Mouse (Mus musculus) limb, embryonic 15.5 days (tissue): Measurements from ENCODE around the gene Lemd2. TPM values are rescaled to one million over a fixed set of nuclear protein-coding genes. Genes with fewer than 3 reads are reported as not detected.
A peak's percentile ranks its signal among the peaks of the same experiment; 100 is the strongest.

Experiments used
- ATAC-seq: fragments of 200-750 bp; cut with Nextera tagmentation; 2 replicates; pipeline ENCODE4 v1.8.0; 2017; ENCODE audit warnings: low read depth, moderate TSS enrichment; ENCODE audit not compliant: insufficient number of reproducible peaks, low FRiP score, low TSS enrichment
- H3K27ac ChIP-seq: fragments of 300-500 bp; sonication (generic); 2 replicates; pipeline ENCODE4 v1.5.1; 2015; ENCODE audit warnings: moderate library complexity, mild to moderate bottlenecking, inconsistent platforms
- H3K27me3 ChIP-seq: fragments of 300-500 bp; sonication (generic); 2 replicates; pipeline ENCODE4 v1.6.1; 2015; ENCODE audit warnings: inconsistent platforms
- H3K36me3 ChIP-seq: fragments of 300-500 bp; sonication (generic); 2 replicates; pipeline ENCODE4 v1.6.1; 2015; ENCODE audit warnings: inconsistent platforms
- H3K4me1 ChIP-seq: fragments of 300-500 bp; sonication (generic); 2 replicates; pipeline ENCODE4 v1.6.1; 2015; ENCODE audit warnings: inconsistent platforms
- H3K4me2 ChIP-seq: fragments of 300-500 bp; sonication (generic); 2 replicates; pipeline ENCODE4 v1.6.1; 2015; ENCODE audit warnings: mild to moderate bottlenecking, inconsistent platforms
- H3K4me3 ChIP-seq: fragments of 300-500 bp; sonication (generic); 2 replicates; pipeline ENCODE4 v1.5.1; 2015; ENCODE audit warnings: mild to moderate bottlenecking, inconsistent platforms
- H3K9ac ChIP-seq: fragments of 300-500 bp; sonication (generic); 2 replicates; pipeline ENCODE4 v1.6.1; 2015; ENCODE audit warnings: inconsistent platforms
- H3K9me3 ChIP-seq: fragments of 300-500 bp; sonication (generic); 2 replicates; pipeline ENCODE4 v1.6.1; 2016; ENCODE audit warnings: inconsistent platforms
- WGBS: fragments of 180-500 bp; shearing (Covaris S2); methylation state at CpG from one replicate; pipeline ENCODE4 v1.1.7; 2015; 5-methylcytosine and 5-hydroxymethylcytosine counted together
- polyA plus RNA-seq: library from polyadenylated mRNA; unstranded; fragments of >200 nt; fragmentation: Nextera tagmentation; extraction: Ambion mirVana; gene quantifications from 2 replicates; pipeline ENCODE4 v1.2.1, GENCODE M21; 2015

The Lemd2 gene
- polyA plus RNA-seq, result 9.7 and 15.3 TPM in 2 replicates

DNA sequence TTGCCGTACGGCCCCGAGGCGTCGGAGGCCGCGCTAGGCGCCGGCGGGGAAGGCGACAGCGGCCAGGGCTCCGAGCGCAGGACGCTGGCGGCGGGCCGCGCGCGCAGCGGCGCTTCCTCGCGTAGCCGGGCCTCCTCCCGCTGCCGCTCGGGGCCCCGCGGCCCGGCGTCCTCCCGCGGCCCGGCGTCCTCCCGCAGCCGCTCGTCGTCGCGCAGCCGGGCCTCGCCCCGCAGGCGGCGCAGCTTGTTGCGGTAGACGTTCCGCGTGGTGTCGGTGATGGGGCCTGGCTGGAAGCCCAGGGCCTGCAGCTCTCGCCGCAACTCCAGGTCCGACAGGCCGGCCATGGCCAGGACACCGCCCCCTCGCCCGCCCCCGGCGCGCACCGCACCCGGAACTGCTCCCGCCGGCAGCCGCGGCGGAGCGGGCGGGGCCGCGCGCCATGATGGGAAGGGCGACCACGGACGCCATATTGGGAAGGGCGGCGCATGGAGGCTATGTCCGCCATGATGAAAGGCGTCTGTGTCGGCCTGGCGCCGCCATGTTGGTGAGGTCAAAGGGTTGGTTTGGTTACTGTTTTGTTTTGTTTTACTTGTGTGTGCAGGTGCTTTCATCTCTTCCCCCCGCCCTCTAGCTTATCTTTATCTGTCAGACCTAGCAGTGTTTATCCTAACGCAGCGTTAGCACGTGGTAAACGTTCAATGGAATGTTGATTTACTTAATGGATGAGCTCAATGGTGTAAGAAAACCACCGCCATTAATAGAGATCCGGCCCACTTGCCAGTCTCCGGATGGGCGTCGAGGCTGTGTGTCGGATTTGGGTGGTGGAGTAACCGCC is at the start of gene Lemd2:
Gene Lemd2 (minus strand): TSS at position 395 of the 835 bp plus-strand sequence.
- Histone ChIP-seq H3K4me2 (peak within 1 kb of the TSS; percentile 84), H3K36me3 (peaks cover 24% of the 10 kb centered on the region), H3K27ac (peak within 1 kb of the TSS; percentile 95), H3K9ac (peak within 1 kb of the TSS; percentile 99), H3K27me3 (no peaks in the 10 kb centered on the region), H3K4me1 (peaks cover 45% of the 10 kb centered on the region), H3K9me3 (no peaks in the 10 kb centered on the region), H3K4me3 (peak within 1 kb of the TSS; percentile 90)
- ATAC-seq, result peak; percentile 90
- WGBS, result 6% methylated on average over 65 of the region's 97 CpGs

DNA sequence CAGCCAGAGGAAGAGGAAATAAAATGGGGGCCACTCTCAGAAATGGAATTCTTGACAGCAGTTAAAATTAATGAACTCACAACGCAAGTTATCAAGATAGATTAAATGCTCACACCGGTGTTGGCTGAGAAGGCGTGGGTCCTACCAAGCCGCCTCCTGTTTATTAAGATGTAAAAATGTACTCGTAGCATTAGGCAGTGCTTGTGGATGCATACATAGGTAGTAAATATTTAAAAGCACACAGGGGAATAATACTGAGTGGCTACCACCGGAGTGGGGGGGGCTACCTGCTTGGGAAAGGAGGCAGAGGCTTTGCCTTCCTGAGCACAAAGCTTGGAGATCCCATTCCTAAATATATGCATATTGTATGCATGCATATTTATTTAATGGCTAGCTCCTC is 46.9 kb upstream of the Lemd2 start:
- Histone ChIP-seq H3K9ac (no peak overlapping the region), H3K4me2 (no peak overlapping the region), H3K27me3 (peaks cover 6% of the 10 kb centered on the region), H3K9me3 (no peaks in the 10 kb centered on the region), H3K4me3 (no peak overlapping the region), H3K27ac (no peak overlapping the region), H3K36me3 (no peaks in the 10 kb centered on the region), H3K4me1 (peaks cover 7% of the 10 kb centered on the region; the same call in 1 of the 2 replicates)
- WGBS, result 30% methylated on average over 6 of the region's 6 CpGs
- ATAC-seq, result no peak

DNA sequence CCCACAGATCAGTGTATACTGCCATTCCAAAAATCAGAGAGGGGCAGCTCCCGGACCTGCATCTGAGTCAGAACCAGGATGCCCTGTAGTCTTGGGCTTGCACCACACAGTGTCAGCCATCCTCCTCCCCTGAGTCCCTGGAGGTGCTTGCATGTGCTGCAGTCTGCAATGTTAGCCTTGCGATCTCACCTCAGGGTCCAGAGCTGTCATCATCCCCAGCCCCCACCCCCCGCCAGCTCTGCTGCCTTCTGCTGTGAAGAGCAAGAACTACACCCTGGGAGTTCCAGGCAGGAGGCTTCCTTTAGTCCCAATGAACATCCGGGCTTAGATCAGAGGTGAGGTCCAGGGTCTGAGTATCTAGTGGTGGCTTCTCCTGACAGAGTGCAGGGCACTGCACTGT is 46.2 kb upstream of the Lemd2 start:
- Histone ChIP-seq H3K27ac (no peak overlapping the region), H3K4me2 (no peak overlapping the region), H3K9ac (no peak overlapping the region), H3K9me3 (no peaks in the 10 kb centered on the region), H3K4me1 (peaks cover 7% of the 10 kb centered on the region; the same call in 1 of the 2 replicates), H3K27me3 (peaks cover 3% of the 10 kb centered on the region; the same call in 1 of the 2 replicates), H3K4me3 (no peak overlapping the region), H3K36me3 (no peaks in the 10 kb centered on the region)
- no peak for ATAC-seq
- 22% methylated on average over 4 of the region's 4 CpGs for WGBS

DNA sequence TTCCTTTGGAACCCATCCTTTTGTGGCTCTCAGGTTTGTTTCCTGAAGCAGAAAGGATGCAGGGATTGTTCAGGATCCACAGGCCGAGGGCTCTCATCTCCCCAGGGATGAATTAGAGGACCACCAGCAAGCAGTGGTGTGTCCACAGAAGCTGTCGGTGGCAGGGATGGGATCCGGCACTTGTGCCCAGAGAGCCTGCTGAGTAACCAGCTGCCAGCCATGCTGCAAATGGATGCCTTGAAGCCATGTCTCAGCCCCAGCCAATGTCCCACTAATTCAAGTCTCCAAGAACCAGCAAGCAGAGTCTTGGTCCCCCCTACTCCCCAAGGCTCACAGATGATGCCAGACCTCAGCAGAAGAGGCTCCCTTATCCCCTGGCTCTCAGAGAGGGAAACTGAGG is 44.8 kb upstream of the Lemd2 start:
- no peaks in the 10 kb centered on the region for H3K36me3 ChIP-seq
- ATAC-seq, result no peak
- H3K4me1 ChIP-seq, result peaks cover 7% of the 10 kb centered on the region; the same call in 1 of the 2 replicates
- no peaks in the 10 kb centered on the region for H3K9me3 ChIP-seq
- no peak overlapping the region for H3K4me2 ChIP-seq
- no peak overlapping the region for H3K27ac ChIP-seq
- no peak overlapping the region for H3K9ac ChIP-seq
- no peak overlapping the region for H3K4me3 ChIP-seq
- H3K27me3 ChIP-seq, result peaks cover 3% of the 10 kb centered on the region; the same call in 1 of the 2 replicates
- WGBS, result 76% methylated on average over 3 of the region's 3 CpGs

DNA sequence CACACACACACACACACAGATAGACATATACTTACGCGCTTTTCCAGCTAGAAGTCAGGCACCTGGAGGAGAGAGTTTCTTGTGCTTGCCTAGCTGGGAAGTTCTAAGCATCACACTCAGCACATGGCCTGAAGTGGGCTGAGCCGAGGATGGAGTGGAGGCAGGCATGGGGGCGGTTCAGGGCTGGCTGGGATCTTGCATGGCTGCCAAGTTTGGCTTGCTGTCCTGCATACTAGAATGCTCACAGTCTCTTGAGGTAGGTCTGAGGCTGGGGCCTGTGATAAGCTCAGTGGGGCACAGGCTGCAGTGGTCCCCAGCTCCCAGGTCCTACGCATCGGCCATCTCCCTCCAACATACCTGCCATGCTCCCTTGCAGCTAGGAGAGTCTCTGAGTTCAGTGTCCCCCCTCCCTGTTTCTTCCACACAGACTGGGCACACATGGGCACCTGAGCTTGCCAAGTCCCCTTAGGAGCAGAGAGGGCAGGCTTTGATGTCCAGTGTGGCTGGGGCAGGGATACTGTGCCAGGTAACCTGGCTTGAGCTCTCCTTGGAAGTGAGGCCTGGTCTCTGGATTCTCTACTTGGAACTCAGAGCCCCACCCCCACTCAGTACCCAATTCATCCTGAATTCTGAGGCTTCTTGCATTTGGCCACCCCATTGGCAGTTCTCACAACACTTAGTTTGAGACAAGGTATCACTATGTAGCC is 43.6 kb upstream of the Lemd2 start:
- H3K36me3 ChIP-seq, result no peaks in the 10 kb centered on the region
- peaks cover 3% of the 10 kb centered on the region; the same call in 1 of the 2 replicates for H3K27me3 ChIP-seq
- no peak for ATAC-seq
- H3K4me1 ChIP-seq, result peaks cover 7% of the 10 kb centered on the region; the same call in 1 of the 2 replicates
- no peaks in the 10 kb centered on the region for H3K9me3 ChIP-seq
- 84% methylated on average over 6 of the region's 6 CpGs for WGBS
- H3K4me2 ChIP-seq, result no peak overlapping the region
- H3K27ac ChIP-seq, result no peak overlapping the region
- no peak overlapping the region for H3K9ac ChIP-seq
- H3K4me3 ChIP-seq, result no peak overlapping the region

DNA sequence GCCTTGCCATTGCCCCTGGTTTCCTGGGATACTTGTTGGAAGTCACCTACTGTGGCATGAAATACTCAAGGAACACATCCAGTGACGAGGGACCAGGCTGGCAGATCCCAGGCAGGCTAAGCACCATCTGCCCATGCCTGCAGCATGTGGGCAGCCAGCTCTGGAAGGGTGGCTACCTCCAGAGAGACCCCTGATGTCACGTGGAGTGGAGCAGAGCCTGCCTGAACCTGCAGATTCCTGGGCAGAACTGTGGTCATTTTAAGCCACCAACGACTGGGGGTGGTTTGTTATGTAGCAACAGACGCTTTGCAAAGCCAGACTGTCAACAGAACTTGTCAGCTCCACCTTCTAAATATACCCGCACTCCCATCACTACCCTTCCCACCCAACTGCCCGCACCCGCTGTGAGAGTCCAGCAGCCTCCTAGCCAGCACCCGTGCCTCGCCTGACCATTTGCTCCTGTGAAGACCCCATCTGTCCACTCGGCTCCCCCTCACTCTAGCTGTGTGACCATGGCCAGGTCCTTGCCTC is 41.6 kb upstream of the Lemd2 start:
- peaks cover 22% of the 10 kb centered on the region for H3K4me1 ChIP-seq
- peaks cover 3% of the 10 kb centered on the region; the same call in 1 of the 2 replicates for H3K27me3 ChIP-seq
- no peaks in the 10 kb centered on the region for H3K36me3 ChIP-seq
- ATAC-seq, result no peak
- H3K9ac ChIP-seq, result no peak overlapping the region
- H3K4me2 ChIP-seq, result no peak overlapping the region
- WGBS, result 48% methylated on average over 10 of the region's 10 CpGs
- no peaks in the 10 kb centered on the region for H3K9me3 ChIP-seq
- no peak overlapping the region for H3K27ac ChIP-seq
- no peak overlapping the region for H3K4me3 ChIP-seq

DNA sequence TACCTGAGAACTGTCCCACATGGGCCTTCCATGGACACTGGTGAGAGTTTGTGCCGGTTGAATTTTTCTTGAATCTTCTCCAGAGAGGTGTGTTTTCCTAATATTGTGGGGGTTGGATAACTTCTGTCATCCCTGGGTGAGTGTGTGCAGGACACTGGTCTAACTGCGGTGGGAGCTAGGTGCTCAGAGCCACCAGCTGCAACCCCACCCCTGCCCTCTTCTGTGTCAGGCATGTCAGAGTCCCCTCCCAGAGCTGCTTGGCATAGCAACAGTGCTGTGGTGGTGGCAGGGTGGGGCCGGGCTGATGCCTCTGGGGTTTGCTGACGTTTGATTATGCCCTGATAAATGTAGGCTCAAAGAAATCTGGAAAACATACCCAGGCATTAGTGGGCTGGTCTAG is 40.6 kb upstream of the Lemd2 start:
- H3K4me1 ChIP-seq, result peaks cover 26% of the 10 kb centered on the region
- H3K36me3 ChIP-seq, result no peaks in the 10 kb centered on the region
- H3K27ac ChIP-seq, result no peak overlapping the region
- no peak for ATAC-seq
- H3K4me2 ChIP-seq, result no peak overlapping the region
- H3K9me3 ChIP-seq, result no peaks in the 10 kb centered on the region
- H3K9ac ChIP-seq, result no peak overlapping the region
- H3K27me3 ChIP-seq, result peaks cover 3% of the 10 kb centered on the region; the same call in 1 of the 2 replicates
- 66% methylated on average over 4 of the region's 4 CpGs for WGBS
- H3K4me3 ChIP-seq, result no peak overlapping the region

DNA sequence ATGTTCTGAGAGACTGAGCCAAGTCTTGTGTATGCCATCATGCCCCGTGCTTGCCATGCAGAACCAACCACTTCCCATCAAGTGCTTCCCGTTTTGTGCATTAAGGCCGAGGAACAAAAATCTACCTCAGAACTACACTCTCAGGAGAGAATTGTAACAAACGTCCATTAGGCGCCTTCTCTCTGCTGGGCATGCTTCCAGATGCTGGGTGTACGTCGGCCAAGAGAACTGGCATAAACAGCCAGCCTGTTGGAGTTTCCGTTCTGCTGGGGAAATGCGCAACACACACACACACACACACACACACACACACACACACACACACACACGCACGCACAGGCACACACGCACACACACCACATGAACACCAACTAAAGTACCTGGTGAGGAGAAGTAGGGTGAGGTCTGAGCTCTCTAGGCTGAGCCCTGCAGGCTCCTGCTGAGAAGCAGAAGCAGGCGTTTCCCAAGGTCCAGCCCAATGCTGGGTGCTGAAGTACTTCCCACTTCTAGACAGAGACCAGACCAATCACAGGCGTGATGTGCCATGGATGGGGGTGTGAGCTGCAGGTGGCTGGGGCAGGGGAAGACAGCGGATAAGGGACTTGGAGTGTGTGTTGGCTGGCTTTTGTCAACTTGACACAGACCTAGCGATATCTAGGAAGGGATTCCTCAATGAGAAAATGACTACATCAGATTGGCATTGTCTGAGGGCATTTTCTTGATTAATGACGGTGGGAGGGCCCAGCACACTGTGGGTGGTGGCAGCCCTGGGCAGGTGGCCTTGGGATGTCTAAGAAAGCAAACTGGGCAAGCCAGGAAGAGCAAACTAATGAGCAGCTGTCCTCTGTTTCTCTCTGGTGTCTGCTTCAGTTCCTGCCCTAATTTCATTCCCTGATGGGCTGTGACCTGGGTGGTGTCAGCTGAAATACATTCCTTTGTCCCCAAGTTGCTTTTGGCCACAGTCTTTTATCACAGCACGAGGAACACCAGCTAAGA is 38.2 kb upstream of the Lemd2 start:
- Histone ChIP-seq H3K36me3 (no peaks in the 10 kb centered on the region), H3K27ac (no peak overlapping the region), H3K4me3 (no peak overlapping the region), H3K9me3 (no peaks in the 10 kb centered on the region), H3K9ac (no peak overlapping the region), H3K27me3 (peaks cover 2% of the 10 kb centered on the region; the same call in 1 of the 2 replicates), H3K4me1 (peaks cover 27% of the 10 kb centered on the region), H3K4me2 (no peak overlapping the region)
- WGBS, result 55% methylated on average over 18 of the region's 18 CpGs
- no peak for ATAC-seq

DNA sequence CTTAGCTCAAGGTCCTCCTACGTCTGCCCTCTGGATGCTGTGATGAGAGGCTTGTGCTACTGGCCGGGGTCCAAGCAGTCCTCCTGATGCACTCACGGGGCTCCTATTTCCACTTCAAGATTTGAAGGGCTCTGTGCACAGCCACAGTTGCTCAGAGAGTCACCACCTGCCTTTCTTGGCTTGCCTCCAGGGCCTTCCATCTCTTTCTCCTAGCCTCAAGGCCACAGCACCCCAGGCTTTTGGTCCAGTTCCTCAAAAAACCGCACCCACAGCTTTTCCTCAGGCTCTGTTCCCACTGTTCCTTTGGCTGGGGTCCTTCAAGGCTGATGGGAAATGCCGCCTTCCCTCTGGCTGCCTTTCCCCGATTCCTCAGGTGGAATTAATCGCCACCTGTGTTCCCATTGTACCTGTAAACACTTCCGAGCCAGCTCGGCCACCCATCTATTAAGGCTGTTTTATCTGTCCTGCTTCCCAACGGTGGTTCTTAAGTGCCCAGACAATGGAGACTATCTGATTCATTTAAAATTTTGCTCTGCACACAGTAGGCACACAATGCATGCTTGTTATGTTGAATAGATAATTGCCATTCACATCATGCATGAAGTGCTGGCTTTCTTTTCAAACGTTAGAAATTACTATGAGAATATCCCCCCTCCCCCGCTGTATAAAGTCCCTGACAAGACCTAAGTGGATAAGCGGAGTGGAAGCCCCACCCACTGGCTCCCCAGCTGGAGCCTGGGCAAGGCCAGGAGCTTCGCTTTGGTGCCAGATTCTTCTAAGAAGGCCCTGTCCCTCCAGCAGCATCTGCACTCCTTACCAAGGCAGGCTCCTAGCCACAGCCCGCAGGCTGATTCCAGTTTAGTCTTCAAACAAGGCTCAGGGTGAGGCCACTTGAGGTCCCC is 36.5 kb upstream of the Lemd2 start:
- no peak overlapping the region for H3K9ac ChIP-seq
- H3K27me3 ChIP-seq, result peaks cover 9% of the 10 kb centered on the region; the same call in 1 of the 2 replicates
- no peak for ATAC-seq
- H3K9me3 ChIP-seq, result no peaks in the 10 kb centered on the region
- H3K4me1 ChIP-seq, result peaks cover 27% of the 10 kb centered on the region
- H3K4me3 ChIP-seq, result no peak overlapping the region
- WGBS, result 33% methylated on average over 15 of the region's 15 CpGs
- no peak overlapping the region for H3K27ac ChIP-seq
- no peak overlapping the region for H3K4me2 ChIP-seq
- no peaks in the 10 kb centered on the region for H3K36me3 ChIP-seq

DNA sequence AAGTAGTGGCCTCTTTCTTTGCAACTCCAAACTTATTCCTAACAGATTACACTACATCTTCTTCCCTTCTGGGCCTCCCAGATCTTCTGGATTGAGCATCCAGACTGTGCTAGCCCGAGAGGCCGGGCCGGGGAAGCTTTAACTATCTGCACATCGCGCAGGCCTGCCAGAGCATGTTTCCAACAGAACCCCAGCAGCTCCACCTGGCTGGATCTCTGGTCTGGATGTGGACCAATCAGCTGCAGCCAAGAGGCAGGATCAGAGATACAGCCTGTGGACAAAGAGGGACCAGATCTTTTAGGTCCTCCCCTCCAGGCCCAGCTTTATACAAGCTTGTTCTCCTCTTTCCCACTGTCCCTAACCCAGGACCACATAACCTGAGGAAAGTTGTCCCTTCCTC is 35.7 kb upstream of the Lemd2 start:
- Histone ChIP-seq H3K9ac (no peak overlapping the region), H3K4me1 (peaks cover 27% of the 10 kb centered on the region), H3K4me2 (no peak overlapping the region), H3K9me3 (no peaks in the 10 kb centered on the region), H3K36me3 (no peaks in the 10 kb centered on the region), H3K27ac (no peak overlapping the region), H3K27me3 (peaks cover 9% of the 10 kb centered on the region; the same call in 1 of the 2 replicates), H3K4me3 (no peak overlapping the region)
- WGBS, result 75% methylated on average over 5 of the region's 5 CpGs
- no peak for ATAC-seq
